Mouse (Mus musculus) kidney, postnatal 4 days (tissue): ENCODE measurements at regions not wholly inside any gene's neighbourhood (a gene's known extent, or its start where the extent isn't known, plus 50 kb on each side); places are given as distances from the start of the nearest gene placed in this dataset.

Experiments
- DNase-seq, 2 experiments: peaks; one replicate each; pipeline ENCODE4 v3.0.0; 2021; ENCODE audit warnings: mixed read lengths in 2 of 2

- DNase-seq: peak in 1 of 2 experiments; percentile 15
Measured at GRCm38 (mm10) chr8:15840632-15841252, 794.9 kb upstream of the BB014433 start.

- no peak for DNase-seq
Measured at GRCm38 (mm10) chr8:15832752-15833151, 786.9 kb upstream of the BB014433 start.

GRCm38 (mm10) chr8:15821579-15822191 lies 775.8 kb upstream of the BB014433 start:
- DNase-seq: no peak

- DNase-seq: no peak
Measured at GRCm38 (mm10) chr8:15788421-15788820, 742.5 kb upstream of the BB014433 start.
